Mouse (Mus musculus) cerebellum, postnatal 14 days (tissue): ENCODE measurements around the gene Nup133.

ENCODE experiments used
- DNase-seq, 2 experiments: peaks; one replicate each; pipeline ENCODE4 v3.0.0; 2021; ENCODE audit warnings: mixed read lengths in 2 of 2

The Nup133 gene

DNA sequence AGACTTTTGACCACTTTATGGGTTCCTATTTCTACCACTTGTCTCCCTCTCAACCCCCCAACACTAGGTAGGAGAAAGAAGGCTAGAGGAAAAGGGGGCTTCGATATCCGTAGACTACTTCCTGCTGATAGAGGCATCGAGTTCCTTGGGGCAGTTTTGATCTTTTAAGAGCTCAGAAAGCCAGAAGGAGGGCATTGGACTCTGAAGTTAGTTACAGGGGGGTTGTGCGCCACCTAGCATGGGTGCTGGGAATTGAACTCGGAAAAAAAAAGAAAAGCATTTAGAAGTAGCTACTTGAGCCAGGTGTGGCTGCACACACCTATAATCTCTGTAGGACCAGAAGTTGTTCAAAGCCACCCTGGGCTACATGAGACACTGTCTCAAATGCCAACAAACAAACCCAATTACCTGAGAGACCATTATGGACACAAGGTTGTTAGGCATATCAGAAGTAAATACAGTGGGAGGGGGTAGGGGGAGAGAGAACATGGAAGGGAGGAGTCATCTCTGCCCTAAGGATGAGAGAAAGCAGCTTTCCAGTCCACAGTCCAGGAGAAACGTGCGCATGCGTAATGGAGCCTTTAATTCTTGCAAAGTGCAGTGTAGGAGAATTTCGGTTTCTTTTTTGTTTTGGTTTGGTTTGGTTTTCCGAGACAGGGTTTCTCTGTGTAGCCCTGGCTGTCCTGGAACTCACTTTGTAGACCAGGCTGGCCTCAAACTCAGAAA, 1.2 kb upstream of the Nup133 start:
- peak; percentile 67 to 69 for DNase-seq

DNA sequence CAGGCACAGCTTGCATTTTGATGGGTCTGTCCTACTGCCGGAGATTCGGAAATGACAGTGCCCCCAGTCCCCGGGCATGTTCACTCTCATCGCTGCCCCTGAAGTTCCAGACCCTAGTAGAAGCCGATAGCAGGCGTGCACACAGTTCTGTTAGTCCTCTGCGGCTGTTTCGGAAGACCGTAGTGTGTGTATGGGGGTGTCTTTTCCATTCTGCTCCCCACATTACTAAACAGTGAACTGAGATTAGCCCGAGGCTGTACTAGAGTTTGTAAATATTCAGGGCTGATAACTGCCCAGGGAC, 571 bp upstream of the Nup133 start:
- no peak for DNase-seq

GRCm38 (mm10) chr8:123929026-123929425, 20.0 kb downstream of the Nup133 start:
- no peak for DNase-seq

- no peak for DNase-seq
Observed at GRCm38 (mm10) chr8:123925671-123926070, 23.4 kb downstream of the Nup133 start.

GRCm38 (mm10) chr8:123924719-123925118, 24.3 kb downstream of the Nup133 start:
- peak; percentile 90 to 94 for DNase-seq

- DNase-seq: no peak
Observed at GRCm38 (mm10) chr8:123914635-123915034, 34.4 kb downstream of the Nup133 start.

- no peak for DNase-seq
Observed at GRCm38 (mm10) chr8:123912265-123912664, 36.8 kb downstream of the Nup133 start.

DNA sequence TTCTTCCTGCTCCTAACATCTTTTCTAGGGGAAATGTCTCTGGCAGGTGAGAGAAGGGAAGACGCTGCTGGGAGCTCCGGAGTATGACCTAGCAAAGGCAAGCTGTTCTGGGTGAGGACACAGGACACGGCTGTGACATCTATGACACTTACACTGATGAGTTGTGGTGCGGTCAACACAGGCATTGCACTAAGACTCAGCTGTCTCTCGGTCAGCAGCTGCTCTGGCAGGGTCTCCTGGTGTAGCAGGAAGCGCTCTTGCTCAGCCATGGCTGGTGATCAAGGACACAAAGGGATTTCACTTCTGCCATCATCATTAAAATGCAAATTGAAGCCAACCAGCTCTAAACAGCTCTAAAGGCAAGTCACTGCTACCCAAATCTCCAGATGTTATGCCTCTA, 41.5 kb downstream of the Nup133 start:
- DNase-seq: no peak

DNA sequence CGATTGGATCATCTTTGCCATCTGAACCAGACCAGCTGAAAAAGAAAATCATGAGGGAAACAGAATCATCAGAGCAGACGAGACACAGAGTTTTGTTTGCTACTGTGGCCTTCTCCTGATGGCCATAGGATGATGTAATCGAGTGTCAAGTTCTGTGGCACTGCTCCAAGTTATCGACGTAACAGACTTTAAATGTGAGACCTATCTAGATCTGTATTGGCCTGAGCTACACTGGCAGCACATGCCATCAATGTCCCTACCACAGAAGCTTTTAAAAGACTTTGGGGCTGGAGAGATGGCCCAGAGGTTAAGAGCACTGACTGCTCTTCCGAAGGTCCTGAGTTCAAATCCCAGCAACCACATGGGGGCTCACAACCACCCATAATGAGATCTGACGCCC, 46.4 kb downstream of the Nup133 start:
- DNase-seq: no peak

DNA sequence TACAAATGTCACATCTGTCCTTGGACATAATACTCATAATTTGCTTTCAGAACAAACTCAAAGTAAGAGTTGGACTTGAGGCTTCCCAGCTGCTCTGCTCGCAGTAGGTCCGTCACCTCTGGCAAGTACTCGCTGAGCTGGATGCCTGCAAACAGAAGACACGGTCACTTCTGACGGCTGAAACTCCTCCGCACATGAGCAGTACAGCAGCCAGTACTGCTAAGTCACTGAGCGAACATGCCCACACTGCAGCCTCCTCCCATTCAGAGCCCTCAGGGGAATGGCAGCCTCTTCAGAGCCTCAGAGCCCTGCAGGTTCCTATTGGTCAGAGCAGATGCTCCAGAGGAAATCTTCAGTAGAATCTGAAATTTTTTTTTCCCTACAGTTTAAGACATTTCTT, 49.7 kb downstream of the Nup133 start:
- DNase-seq: no peak

- no peak for DNase-seq
Observed at GRCm38 (mm10) chr8:123898576-123898975, 50.5 kb downstream of the Nup133 start.

- DNase-seq: no peak
Observed at GRCm38 (mm10) chr8:123896774-123897173, 52.3 kb downstream of the Nup133 start.

DNA sequence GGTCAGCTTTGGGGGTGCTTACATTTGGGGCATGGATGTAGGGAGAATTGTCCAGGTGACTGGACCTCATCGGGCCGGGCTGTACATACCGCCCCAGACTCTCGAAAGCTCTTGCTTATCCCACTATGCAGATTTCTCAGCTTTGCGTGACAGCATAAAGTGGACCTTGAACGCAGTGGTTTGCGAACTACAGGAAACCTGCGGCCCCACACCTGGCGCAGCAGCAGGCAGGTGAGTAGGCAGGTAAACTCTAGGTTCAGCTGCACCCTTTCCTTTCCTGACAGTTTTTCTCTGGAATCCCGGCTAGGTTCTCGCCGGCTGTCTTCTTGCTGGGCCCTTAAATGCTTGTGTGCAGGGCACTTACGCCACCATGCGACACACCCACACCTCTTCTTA, 52.7 kb downstream of the Nup133 start:
- DNase-seq: no peak

GRCm38 (mm10) chr8:123895680-123896365, 53.2 kb downstream of the Nup133 start:
- no peak for DNase-seq

GRCm38 (mm10) chr8:123895230-123895629, 53.8 kb downstream of the Nup133 start:
- DNase-seq: no peak

GRCm38 (mm10) chr8:123894502-123895097, 54.5 kb downstream of the Nup133 start, which contains the start of gene Acta1:
Gene Acta1 (minus strand): TSS chr8:123894751.
- DNase-seq: no peak

- DNase-seq: no peak
Observed at GRCm38 (mm10) chr8:123893413-123893812, 55.7 kb downstream of the Nup133 start.

DNA sequence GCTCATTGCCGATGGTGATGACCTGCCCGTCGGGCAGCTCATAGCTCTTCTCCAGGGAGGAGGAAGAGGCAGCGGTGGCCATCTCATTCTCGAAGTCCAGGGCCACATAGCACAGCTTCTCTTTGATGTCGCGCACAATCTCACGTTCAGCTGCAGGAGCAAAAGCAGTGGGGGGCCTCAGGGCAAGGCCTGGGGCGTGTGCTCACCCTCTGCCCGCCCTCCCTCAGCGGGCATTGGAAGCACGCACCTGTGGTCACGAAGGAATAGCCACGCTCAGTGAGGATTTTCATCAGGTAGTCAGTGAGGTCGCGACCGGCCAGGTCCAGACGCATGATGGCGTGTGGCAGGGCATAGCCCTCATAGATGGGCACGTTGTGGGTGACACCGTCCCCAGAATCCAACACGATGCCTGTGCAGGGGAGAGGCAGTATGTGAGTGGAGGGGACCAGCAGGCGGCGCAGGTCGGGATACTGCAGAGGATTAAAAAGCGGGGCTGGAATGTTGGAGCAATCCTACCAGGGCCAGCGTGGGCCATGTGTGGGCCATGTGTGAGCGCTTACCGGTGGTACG, 56.4 kb downstream of the Nup133 start:
- DNase-seq: peak; percentile 54 to 61

GRCm38 (mm10) chr8:123891883-123892585, 57.0 kb downstream of the Nup133 start:
- DNase-seq: peak; percentile 93 to 94

DNA sequence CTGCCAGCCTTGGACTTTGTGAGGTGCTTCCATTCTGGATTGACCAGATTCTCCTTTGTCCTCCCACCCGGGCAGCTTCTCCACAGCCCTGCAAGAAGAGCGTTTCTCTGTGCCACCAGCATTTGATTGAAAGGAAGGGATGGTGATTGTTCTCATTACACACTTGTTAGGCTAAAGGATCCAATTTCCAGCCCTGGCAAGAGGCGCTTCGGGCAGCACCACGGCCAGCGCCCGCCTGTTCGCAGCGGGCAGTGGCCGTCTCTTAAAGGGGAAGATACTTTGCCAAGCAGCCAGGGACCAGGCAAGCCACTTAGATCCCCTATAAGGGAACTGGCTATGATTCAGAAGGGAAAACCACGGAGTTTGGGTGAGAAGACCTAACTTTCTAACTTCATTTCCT, 57.8 kb downstream of the Nup133 start:
- DNase-seq: peak; percentile 80 to 85

GRCm38 (mm10) chr8:123889797-123890196, 59.3 kb downstream of the Nup133 start:
- no peak for DNase-seq

GRCm38 (mm10) chr8:123887956-123888355, 61.1 kb downstream of the Nup133 start:
- DNase-seq: no peak

- DNase-seq: no peak
Observed at GRCm38 (mm10) chr8:123887163-123887562, 61.9 kb downstream of the Nup133 start.
